Mouse (Mus musculus) right cerebral cortex, postnatal 36 days (tissue): Measurements from ENCODE around the gene Ccdc120.
"Not testable (repeated sequence)": the region's sequence is repeated elsewhere in the genome, so short reads cannot be mapped to it uniquely, and the experiment has no call there.

Experiments
- DNase-seq, 2 experiments: peaks; one replicate each; pipeline ENCODE4 v3.0.0; 2022; ENCODE audit warnings: low spot score in 2 of 2, mixed read lengths in 1 of 2

Gene Ccdc120

GRCm38 (mm10) chrX:7753627-7754026 lies 2.9 kb upstream of the Ccdc120 start:
- DNase-seq = not testable (repeated sequence)

GRCm38 (mm10) chrX:7745429-7745828 lies 5.3 kb downstream of the Ccdc120 start:
- no peak for DNase-seq

- no peak for DNase-seq
Observed at GRCm38 (mm10) chrX:7744940-7745339, 5.8 kb downstream of the Ccdc120 start.

GRCm38 (mm10) chrX:7743470-7743869 lies 7.2 kb downstream of the Ccdc120 start:
- DNase-seq = no peak

- no peak for DNase-seq
Observed at GRCm38 (mm10) chrX:7741103-7741502, 9.6 kb downstream of the Ccdc120 start.

- no peak for DNase-seq
Observed at GRCm38 (mm10) chrX:7740082-7740819, 10.5 kb downstream of the Ccdc120 start.

GRCm38 (mm10) chrX:7739336-7740081 lies 11.2 kb downstream of the Ccdc120 start:
- DNase-seq = no peak

GRCm38 (mm10) chrX:7733571-7734156 lies 17.0 kb downstream of the Ccdc120 start:
- peak in 1 of 2 experiments; percentile 33 for DNase-seq

- no peak for DNase-seq
Observed at GRCm38 (mm10) chrX:7728922-7729265, 21.8 kb downstream of the Ccdc120 start.

- peak; percentile 81 to 89 for DNase-seq
Observed at GRCm38 (mm10) chrX:7728215-7728921, 22.3 kb downstream of the Ccdc120 start, which contains the start of gene Praf2. Praf2 (plus strand) TSS chrX:7728439.

GRCm38 (mm10) chrX:7727176-7727575 lies 23.5 kb downstream of the Ccdc120 start:
- DNase-seq = no peak

- DNase-seq = no peak
Observed at GRCm38 (mm10) chrX:7725841-7726240, 24.9 kb downstream of the Ccdc120 start.

- DNase-seq = no peak
Observed at GRCm38 (mm10) chrX:7724135-7724534, 26.6 kb downstream of the Ccdc120 start.

- no peak for DNase-seq
Observed at GRCm38 (mm10) chrX:7722691-7723090, 28.0 kb downstream of the Ccdc120 start.

GRCm38 (mm10) chrX:7722282-7722611 lies 28.5 kb downstream of the Ccdc120 start:
- no peak for DNase-seq

- peak; percentile 48 for DNase-seq
Observed at GRCm38 (mm10) chrX:7721514-7722281, 29.0 kb downstream of the Ccdc120 start, which contains the start of gene Gm45208. Gm45208 (plus strand) TSS chrX:7722245.

GRCm38 (mm10) chrX:7716058-7716457 lies 34.6 kb downstream of the Ccdc120 start:
- not testable (repeated sequence) for DNase-seq

- DNase-seq = peak; percentile 92 to 94
Observed at GRCm38 (mm10) chrX:7714135-7714899, 36.4 kb downstream of the Ccdc120 start, which contains the start of gene Wdr45. Wdr45 (plus strand) TSS chrX:7714333.

GRCm38 (mm10) chrX:7713764-7714134 lies 37.0 kb downstream of the Ccdc120 start:
- not testable (repeated sequence) for DNase-seq

- peak; percentile 82 to 92 for DNase-seq
Observed at GRCm38 (mm10) chrX:7696954-7697381, 53.7 kb downstream of the Ccdc120 start, which contains the start of gene Gpkow. Gpkow (plus strand) TSS chrX:7697131.
